Mouse (Mus musculus): ENCODE data around the gene Prkca.

DNA sequence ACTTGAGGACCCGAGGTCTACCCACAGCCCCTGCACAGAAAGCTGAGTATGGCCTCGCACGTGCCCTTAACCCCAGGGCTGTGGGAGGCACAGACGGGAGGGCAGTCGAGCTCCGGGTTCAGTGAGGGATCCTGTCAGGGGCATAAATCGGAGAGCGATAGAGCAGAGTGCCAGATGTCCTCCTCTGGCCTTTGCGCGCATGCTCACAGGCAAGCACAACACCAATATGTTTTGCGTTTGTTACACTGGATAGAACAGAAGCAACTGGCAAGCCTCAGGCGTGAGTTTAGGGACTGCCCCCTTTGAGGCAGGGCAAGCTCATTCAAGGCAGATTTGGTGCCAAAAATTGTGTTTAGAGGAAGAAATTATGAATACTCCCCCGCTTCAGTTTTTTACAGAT, 375.6 kb downstream of the Prkca start:
- no peak for TF ChIP-seq CTCF (IDR thresholded peaks at IDR 0.05; ENCODE audit: extremely low read depth, insufficient read depth, low read length)
- TF ChIP-seq POLR2A (IDR thresholded peaks at IDR 0.05; ENCODE audit: extremely low read depth, insufficient read depth, low read length), result no peak
